Mouse (Mus musculus) cerebellum, postnatal 4 days (tissue): ENCODE results near the gene Snapin.

Source experiments
- DNase-seq, 2 experiments: peaks; one replicate each; pipeline ENCODE4 v3.0.0; 2022; ENCODE audit warnings: low spot score in 2 of 2, mixed read lengths in 1 of 2

The Snapin gene

GRCm38 (mm10) chr3:90490696-90491256, at the start of gene Snapin:
Gene Snapin (minus strand): TSS chr3:90491033.
- DNase-seq = peak; percentile 93 to 96

- DNase-seq = no peak
Measured at GRCm38 (mm10) chr3:90537905-90538296, 47.1 kb upstream of the Snapin start.

GRCm38 (mm10) chr3:90537141-90537904, 46.5 kb upstream of the Snapin start, which contains the start of gene S100a16:
Gene S100a16 (plus strand): TSS chr3:90537254.
- DNase-seq = peak in 1 of 2 experiments; percentile 25

- no peak for DNase-seq
Measured at GRCm38 (mm10) chr3:90535446-90535845, 44.6 kb upstream of the Snapin start.

GRCm38 (mm10) chr3:90531713-90532112, 40.9 kb upstream of the Snapin start:
- DNase-seq = no peak

- no peak for DNase-seq
Measured at GRCm38 (mm10) chr3:90527291-90527873, 36.5 kb upstream of the Snapin start.

- no peak for DNase-seq
Measured at GRCm38 (mm10) chr3:90526580-90526979, 35.7 kb upstream of the Snapin start, which contains the start of gene S100a14. Gene S100a14 (plus strand): TSS chr3:90526856.

GRCm38 (mm10) chr3:90526076-90526475, 35.2 kb upstream of the Snapin start:
- no peak for DNase-seq

GRCm38 (mm10) chr3:90525421-90525820, 34.6 kb upstream of the Snapin start:
- no peak for DNase-seq

- DNase-seq = no peak
Measured at GRCm38 (mm10) chr3:90517711-90518110, 26.9 kb upstream of the Snapin start.

- DNase-seq = no peak
Measured at GRCm38 (mm10) chr3:90515789-90516188, 25.0 kb upstream of the Snapin start.

GRCm38 (mm10) chr3:90515242-90515641, 24.4 kb upstream of the Snapin start:
- DNase-seq = no peak

GRCm38 (mm10) chr3:90514691-90515090, 23.9 kb upstream of the Snapin start:
- no peak for DNase-seq

- no peak for DNase-seq
Measured at GRCm38 (mm10) chr3:90513796-90514590, 23.2 kb upstream of the Snapin start, which contains the start of the genes S100a1 and S100a13. Gene S100a1 (minus strand): TSS chr3:90514392. Gene S100a13 (plus strand): TSS chr3:90514435.

GRCm38 (mm10) chr3:90512948-90513642, 22.3 kb upstream of the Snapin start:
- DNase-seq = no peak

- no peak for DNase-seq
Measured at GRCm38 (mm10) chr3:90512276-90512675, 21.4 kb upstream of the Snapin start.

- DNase-seq = no peak
Measured at GRCm38 (mm10) chr3:90509747-90510123, 18.9 kb upstream of the Snapin start.

- DNase-seq = peak; percentile 98 to 99
Measured at GRCm38 (mm10) chr3:90508950-90509746, 18.3 kb upstream of the Snapin start, which contains the start of gene Chtop. Gene Chtop (minus strand): TSS chr3:90509498.

GRCm38 (mm10) chr3:90508287-90508949, 17.6 kb upstream of the Snapin start:
- DNase-seq = no peak

GRCm38 (mm10) chr3:90506362-90506761, 15.5 kb upstream of the Snapin start:
- DNase-seq = no peak
